Mouse (Mus musculus) heart, embryonic 10.5 days (tissue): ENCODE results near the gene Cnfn. TPM values are rescaled to one million over a fixed set of nuclear protein-coding genes. Genes with fewer than 3 reads are reported as not detected.
"Not testable (repeated sequence)": the region's sequence is repeated elsewhere in the genome, so short reads cannot be mapped to it uniquely, and the experiment has no call there.

Source experiments
- DNase-seq: peaks from one replicate; pipeline ENCODE4 v3.0.0-alpha.2; 2017; ENCODE audit warnings: low spot score
- H3K27ac ChIP-seq: fragments of 300-500 bp; sonication (generic); 2 replicates; pipeline ENCODE4 v1.5.1; 2016; ENCODE audit warnings: mild to moderate bottlenecking
- H3K27me3 ChIP-seq: fragments of 300-500 bp; sonication (generic); 2 replicates; pipeline ENCODE4 v1.6.1; 2016; ENCODE audit warnings: mild to moderate bottlenecking; ENCODE audit not compliant: poor library complexity, insufficient read depth, severe bottlenecking
- H3K36me3 ChIP-seq: fragments of 300-500 bp; sonication (generic); 2 replicates; pipeline ENCODE4 v1.6.1; 2016; ENCODE audit warnings: mild to moderate bottlenecking, moderate library complexity
- H3K4me1 ChIP-seq: fragments of 300-500 bp; sonication (generic); 2 replicates; pipeline ENCODE4 v1.6.1; 2016; ENCODE audit warnings: mild to moderate bottlenecking
- H3K4me3 ChIP-seq: fragments of 300-500 bp; sonication (generic); 2 replicates; pipeline ENCODE4 v1.5.1; 2016; ENCODE audit warnings: mild to moderate bottlenecking, moderate library complexity
- H3K9me3 ChIP-seq: fragments of 300-500 bp; sonication (generic); 2 replicates; pipeline ENCODE4 v1.6.1; 2016; ENCODE audit warnings: mild to moderate bottlenecking, moderate library complexity
- WGBS: fragments of 180-500 bp; shearing (Covaris S2); methylation state at CpG from one replicate; pipeline ENCODE4 v1.1.7; 2016; 5-methylcytosine and 5-hydroxymethylcytosine counted together
- polyA plus RNA-seq: library from polyadenylated mRNA; unstranded; fragments of >200 nt; fragmentation: Nextera tagmentation; extraction: Ambion mirVana; gene quantifications from 2 replicates; pipeline ENCODE4 v1.2.1, GENCODE M21; 2016

Gene Cnfn
- not detected in 2 replicates for polyA plus RNA-seq

DNA sequence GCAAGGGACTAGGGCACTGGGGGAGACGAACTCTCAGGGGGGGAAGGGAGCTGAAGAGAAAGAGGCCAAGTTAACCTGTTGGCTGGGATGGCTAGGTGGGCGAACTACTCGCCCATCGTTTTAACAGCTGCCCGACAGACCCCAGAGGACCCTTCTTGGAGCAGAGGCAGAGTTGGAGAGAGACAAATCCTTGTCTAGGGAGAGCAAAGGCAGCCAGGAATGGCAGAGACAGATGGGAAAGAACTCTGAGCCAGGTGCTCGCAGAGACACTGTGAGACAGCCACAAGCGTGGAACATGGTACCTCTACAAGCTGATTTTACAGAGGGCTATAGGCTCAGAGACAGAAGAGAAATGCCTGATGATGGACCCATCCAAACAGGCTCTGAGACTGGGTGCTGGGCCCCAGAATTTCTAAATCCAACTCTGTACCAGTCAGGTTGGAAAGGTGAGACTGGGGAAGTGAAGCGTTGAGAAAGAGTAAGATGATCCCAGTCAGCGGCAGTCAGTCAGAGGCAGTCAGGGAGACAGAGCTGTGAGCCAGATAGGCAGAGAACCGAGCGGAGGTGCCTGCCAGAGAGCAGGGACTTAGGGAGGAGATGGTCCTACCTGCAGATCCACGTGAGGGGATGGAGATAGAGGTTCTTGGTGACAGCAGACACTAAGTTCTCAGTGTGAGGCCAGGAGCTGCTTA, at the start of gene Cnfn:
TSS of gene Cnfn (minus strand) at position 667 of the 692 bp plus-strand sequence.
- H3K9me3 ChIP-seq = no peaks in the 10 kb centered on the region
- H3K4me1 ChIP-seq = peaks cover 8% of the 10 kb centered on the region; the same call in 1 of the 2 replicates
- 44% methylated on average over 12 of the region's 12 CpGs for WGBS
- peaks cover 65% of the 10 kb centered on the region for H3K27me3 ChIP-seq
- H3K27ac ChIP-seq = no peak within 1 kb of the TSS
- H3K36me3 ChIP-seq = peaks cover 3% of the 10 kb centered on the region
- H3K4me3 ChIP-seq = no peak within 1 kb of the TSS
- no peak for DNase-seq

DNA sequence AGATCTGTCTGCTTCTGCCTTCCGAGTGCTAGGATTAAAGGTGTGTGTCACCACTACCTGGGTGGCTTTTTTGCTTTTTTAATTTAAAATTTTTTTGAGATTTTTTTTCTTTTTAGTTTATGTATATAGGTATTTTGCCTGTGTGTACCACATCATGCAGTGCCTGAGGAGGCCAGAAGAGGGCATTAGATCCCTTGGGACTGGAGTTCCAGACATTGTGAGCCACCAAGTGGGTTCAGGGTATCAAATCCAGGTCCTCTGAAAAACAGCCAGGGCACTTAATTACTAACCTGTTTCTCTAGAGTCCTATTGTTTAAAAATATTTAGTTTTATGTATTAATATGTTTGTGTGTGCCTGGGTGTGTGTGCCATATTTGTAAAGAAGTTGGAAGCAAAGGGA, 48.1 kb upstream of the Cnfn start:
- 50% methylated on average over 1 of the region's 1 CpGs for WGBS
- DNase-seq = no peak

DNA sequence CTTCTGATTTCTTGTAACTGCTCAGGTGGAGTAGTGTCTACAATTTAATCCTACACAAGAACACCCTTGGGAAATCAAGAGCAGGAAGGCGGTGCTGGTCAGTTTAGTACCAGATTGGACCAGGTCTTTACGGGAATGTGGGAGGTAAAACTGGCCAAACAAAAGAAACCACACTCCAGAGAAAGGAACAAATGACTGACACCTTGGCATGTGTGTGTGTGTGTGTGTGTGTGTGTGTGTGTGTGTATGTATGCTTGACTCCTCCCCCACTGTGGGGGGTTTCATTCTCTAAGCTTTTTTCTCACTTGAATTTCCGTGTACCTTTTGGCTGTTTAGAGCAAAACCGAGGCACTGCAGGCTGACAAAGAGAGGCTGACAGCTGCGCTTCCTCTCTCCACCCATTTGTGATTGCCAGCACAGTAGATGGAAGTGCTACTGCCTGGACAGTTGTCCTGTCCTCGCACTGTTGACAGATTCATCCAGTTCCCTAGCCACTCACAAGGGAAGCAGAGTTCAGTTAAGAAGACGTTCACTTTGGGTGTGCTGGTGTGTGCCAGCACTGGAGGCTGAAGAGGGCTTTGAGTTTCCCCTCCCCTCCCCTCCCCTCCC, 43.4 kb upstream of the Cnfn start, which contains the start of gene Cxcl17:
TSS of gene Cxcl17 (minus strand) at position 54 of the 609 bp plus-strand sequence.
- peak; percentile 67 for DNase-seq
- H3K27ac ChIP-seq = no peak within 1 kb of the TSS
- H3K36me3 ChIP-seq = no peaks in the 10 kb centered on the region
- H3K4me3 ChIP-seq = no peak within 1 kb of the TSS
- no peaks in the 10 kb centered on the region for H3K4me1 ChIP-seq
- no peaks in the 10 kb centered on the region for H3K9me3 ChIP-seq
- WGBS = 44% methylated on average over 7 of the region's 7 CpGs
- H3K27me3 ChIP-seq = no peaks in the 10 kb centered on the region

More for the DNA sequence above, 48.1 kb upstream of the Cnfn start:
- no peaks in the 10 kb centered on the region for H3K9me3 ChIP-seq
- H3K4me1 ChIP-seq = no peaks in the 10 kb centered on the region
- H3K27me3 ChIP-seq = peaks cover 14% of the 10 kb centered on the region
- no peak overlapping the region for H3K27ac ChIP-seq
- no peaks in the 10 kb centered on the region for H3K36me3 ChIP-seq
- no peak overlapping the region for H3K4me3 ChIP-seq

DNA sequence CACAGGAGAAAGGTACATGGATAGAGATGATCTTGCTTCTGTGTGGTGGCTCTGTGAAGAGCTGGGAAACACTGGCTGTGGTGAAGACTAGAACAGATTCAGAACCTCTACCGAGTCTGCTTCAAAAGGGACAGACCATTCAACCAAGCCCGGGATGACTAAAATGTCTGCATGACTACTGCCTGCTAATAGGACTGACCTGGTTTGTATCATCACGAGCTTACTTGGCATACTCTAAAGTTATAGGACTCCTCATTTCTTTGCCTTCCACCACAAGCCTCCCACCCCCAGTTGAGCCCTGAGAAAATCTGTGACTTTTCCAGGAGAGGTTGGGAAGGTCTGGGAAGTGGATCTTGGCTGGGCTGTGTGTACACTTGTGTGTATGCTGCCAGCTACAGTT, 42.3 kb upstream of the Cnfn start:
- WGBS = 78% methylated on average over 3 of the region's 3 CpGs
- peak; percentile 62 for DNase-seq

DNA sequence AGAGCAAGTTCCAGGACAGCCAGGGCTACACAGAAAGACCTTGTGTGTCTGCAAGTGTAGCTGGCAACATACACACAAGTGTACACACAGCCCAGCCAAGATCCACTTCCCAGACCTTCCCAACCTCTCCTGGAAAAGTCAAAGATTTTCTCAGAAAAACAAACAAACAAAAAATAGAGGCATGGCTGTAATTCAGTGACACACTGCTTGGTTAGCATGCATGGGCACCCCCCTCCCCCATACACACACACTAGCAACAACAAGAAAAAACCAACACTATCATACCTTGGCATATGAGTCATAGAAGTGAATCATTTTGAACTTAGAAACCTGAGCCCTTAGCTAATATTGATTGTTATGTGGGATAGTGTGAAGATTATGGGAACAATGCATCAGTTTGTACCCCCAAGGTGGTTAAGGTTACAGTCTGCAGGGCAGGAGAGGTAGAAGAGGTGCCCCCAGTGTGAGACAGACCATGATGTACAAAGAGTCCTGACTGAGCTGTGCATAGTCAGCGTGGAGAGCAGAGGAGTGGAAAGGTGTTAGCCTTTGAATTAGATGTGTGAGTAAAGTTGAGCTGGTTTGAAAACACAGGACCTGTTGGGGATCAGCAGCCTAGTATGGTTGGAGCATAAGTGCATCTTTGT, 41.6 kb upstream of the Cnfn start:
- Histone ChIP-seq H3K36me3 (no peaks in the 10 kb centered on the region), H3K27me3 (no peaks in the 10 kb centered on the region), H3K9me3 (no peaks in the 10 kb centered on the region), H3K4me3 (no peak overlapping the region), H3K27ac (no peak overlapping the region), H3K4me1 (no peaks in the 10 kb centered on the region)
- DNase-seq = no peak
- WGBS = 81% methylated on average over 1 of the region's 1 CpGs

More for the DNA sequence above, 42.3 kb upstream of the Cnfn start:
- H3K4me1 ChIP-seq = no peaks in the 10 kb centered on the region
- no peaks in the 10 kb centered on the region for H3K27me3 ChIP-seq
- H3K27ac ChIP-seq = no peak overlapping the region
- no peak overlapping the region for H3K4me3 ChIP-seq
- H3K36me3 ChIP-seq = no peaks in the 10 kb centered on the region
- no peaks in the 10 kb centered on the region for H3K9me3 ChIP-seq

DNA sequence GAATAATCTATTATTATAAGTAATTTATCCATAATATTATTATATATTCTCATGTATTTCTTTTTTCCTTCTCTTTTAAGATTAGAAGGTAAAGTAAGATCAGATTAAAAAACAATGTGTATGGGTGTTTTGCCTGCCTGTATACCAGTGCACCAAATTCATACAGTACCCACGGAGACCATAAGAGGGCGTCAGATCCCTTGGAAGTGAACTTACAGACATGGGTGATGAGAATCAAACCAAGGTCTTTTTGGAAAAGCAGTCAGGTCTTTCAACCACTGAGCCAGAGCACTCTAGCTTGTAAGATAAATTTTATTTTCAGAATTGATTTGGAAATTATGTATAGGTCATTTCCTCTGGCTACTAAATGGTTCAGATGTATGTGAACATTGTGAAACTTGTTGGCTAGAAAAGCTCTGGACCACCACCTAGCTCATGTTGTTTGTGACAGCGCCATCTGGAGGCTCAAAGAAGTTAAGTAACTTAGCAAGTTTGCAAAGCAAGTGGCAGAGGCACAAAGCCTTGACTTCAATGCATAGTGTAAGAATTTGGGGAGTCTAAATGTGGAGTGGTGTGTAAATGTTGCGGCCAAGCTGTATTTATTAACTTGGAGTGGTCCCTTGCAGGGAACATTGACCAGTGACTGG, 39.7 kb upstream of the Cnfn start:
- WGBS = 44% methylated on average over 4 of the region's 4 CpGs
- Histone ChIP-seq H3K4me3 (no peak overlapping the region), H3K36me3 (no peaks in the 10 kb centered on the region), H3K4me1 (no peaks in the 10 kb centered on the region), H3K27me3 (no peaks in the 10 kb centered on the region), H3K9me3 (no peaks in the 10 kb centered on the region), H3K27ac (no peak overlapping the region)
- DNase-seq = peak; percentile 50

DNA sequence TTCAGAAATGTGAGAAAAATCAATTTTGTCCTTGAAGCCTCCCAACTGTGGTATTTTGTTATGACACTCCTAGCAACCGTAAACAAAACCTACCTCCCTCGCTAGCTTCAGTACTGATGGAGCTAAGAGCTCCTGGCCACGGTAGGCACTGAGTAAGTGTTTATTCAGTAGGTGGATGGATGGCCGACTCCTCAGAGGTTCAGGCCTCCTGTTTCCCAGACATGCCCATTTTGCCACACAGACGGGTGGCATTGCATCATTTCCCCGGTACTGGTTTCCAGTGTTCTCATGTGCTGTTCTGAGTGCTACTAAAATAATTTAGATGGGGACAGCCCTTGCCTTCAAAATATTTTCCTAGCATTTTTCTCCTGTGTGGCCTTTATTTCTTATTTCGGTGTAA, 36.9 kb upstream of the Cnfn start:
- no peak overlapping the region for H3K27ac ChIP-seq
- H3K27me3 ChIP-seq = no peaks in the 10 kb centered on the region
- H3K4me1 ChIP-seq = 0 out of 2 replicates have a peak, but pooled peaks cover 3% of the 10 kb centered on the region
- no peaks in the 10 kb centered on the region for H3K9me3 ChIP-seq
- no peaks in the 10 kb centered on the region for H3K36me3 ChIP-seq
- no peak overlapping the region for H3K4me3 ChIP-seq
- 84% methylated on average over 7 of the region's 7 CpGs for WGBS
- no peak for DNase-seq

DNA sequence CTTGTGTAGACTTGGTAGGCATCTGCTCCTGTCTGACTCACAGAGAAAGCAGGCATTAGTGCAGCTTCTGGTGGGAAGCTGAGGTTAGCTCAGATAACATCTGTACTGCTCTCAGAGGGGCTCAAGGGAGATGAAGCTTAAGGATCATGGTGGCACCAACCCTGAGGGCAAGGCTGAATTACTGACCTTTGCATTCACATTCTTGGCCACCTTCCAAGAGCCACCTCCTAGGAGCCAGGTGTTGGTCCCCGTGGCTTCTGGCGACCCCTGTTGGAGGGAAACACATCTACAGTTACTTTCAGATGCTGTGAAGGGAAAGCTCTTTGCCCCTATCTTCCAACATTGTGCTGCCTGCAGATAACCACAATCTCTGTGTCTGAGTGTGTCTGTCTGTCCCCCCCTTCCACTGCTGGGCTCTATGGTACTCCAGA, 33.2 kb upstream of the Cnfn start:
- no peaks in the 10 kb centered on the region for H3K36me3 ChIP-seq
- 0% methylated on average over 2 of the region's 2 CpGs for WGBS
- H3K4me3 ChIP-seq = no peak overlapping the region
- peak; percentile 74 for DNase-seq
- no peaks in the 10 kb centered on the region for H3K27me3 ChIP-seq
- 0 out of 2 replicates have a peak, but pooled peaks cover 3% of the 10 kb centered on the region for H3K4me1 ChIP-seq
- H3K27ac ChIP-seq = no peak overlapping the region
- H3K9me3 ChIP-seq = no peaks in the 10 kb centered on the region

DNA sequence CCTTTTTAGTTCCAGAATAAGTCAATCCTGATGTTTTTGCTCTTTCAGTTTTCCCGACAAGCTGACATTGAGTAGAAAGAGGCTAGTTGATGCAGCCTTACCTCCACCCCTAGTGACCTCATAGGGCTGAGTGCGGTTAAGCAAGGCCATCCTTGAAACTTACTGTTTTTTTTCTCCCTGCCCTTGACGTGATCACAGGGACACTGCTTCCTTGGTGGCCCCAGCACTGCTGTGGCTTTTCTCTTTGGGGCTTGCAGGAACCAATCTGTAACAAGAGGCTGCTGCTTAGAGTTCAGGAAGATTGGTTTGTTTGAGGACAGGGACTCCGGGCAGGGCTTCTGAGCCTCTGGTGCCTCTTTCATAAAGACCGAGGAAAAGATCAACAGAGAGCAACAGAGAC, 32.5 kb upstream of the Cnfn start:
- DNase-seq = no peak
- H3K27ac ChIP-seq = no peak overlapping the region

DNA sequence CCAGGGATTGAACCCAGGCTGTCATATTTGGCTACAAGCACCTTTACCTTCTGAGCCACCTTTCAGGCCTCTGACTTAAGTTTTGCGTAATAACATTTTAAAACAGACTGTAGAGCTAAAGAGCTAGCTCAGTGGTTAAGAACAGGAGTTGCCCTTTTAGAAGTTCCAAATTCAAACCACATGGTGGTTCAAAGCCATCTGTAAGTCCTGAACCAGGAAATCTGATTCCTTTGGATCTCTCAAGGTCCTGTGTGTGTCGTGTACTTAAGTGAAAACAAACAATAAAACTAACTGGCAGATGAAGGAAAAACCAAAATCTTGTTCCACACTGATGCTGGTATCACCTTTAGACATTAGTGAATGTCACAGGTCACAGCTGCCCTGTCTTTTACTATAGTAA, 32.0 kb upstream of the Cnfn start:
- H3K4me1 ChIP-seq = peaks cover 6% of the 10 kb centered on the region
- H3K27me3 ChIP-seq = no peaks in the 10 kb centered on the region
- H3K9me3 ChIP-seq = no peaks in the 10 kb centered on the region
- DNase-seq = no peak
- no peak overlapping the region for H3K27ac ChIP-seq
- 57% methylated on average over 2 of the region's 2 CpGs for WGBS
- no peaks in the 10 kb centered on the region for H3K36me3 ChIP-seq
- H3K4me3 ChIP-seq = no peak overlapping the region

More for the DNA sequence above, 32.5 kb upstream of the Cnfn start:
- Histone ChIP-seq H3K36me3 (no peaks in the 10 kb centered on the region), H3K4me1 (0 out of 2 replicates have a peak, but pooled peaks cover 3% of the 10 kb centered on the region), H3K27me3 (no peaks in the 10 kb centered on the region), H3K4me3 (no peak overlapping the region), H3K9me3 (no peaks in the 10 kb centered on the region)
- 42% methylated on average over 5 of the region's 5 CpGs for WGBS

DNA sequence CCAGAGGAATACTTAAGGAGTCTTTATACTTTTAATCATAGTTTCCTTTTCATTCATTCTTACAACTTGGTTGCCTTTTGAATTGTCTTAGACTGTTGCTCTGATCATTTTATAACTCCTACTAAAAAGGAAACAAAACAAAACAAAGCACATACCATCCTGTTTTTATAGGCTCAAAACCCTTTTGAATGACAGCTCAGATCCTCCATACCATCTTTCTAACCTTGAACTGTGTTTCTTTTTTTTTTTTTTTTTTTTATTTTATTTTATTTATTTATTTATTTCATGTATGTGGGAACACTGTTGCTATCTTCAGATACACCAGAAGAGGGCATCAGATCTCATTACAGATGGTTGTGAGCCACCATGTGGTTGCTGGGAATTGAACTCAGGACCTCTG, 29.5 kb upstream of the Cnfn start:
- H3K4me3 ChIP-seq, H3K36me3 ChIP-seq, DNase-seq, H3K9me3 ChIP-seq, H3K27ac ChIP-seq, H3K27me3 ChIP-seq: not testable (repeated sequence)
- H3K4me1 ChIP-seq = peaks cover 21% of the 10 kb centered on the region

DNA sequence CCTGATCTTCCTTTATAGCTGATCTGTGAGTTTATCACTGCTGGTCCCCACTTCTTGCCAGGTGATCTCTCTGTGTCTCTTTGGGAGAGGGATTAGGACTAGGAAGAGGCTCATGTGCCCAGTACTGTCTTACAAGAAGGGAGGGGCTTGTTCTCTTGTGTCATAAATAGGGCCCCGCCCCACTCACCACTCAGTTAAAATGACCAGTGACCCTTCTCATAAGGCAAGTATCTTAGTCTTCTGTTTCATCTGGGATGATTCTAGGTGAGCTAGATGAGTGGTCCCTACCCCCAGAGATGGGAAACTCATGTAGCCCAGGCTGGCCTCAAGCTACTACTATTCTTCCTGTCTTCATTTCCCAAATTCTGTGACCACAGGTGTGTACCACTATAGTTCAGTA, 29.1 kb upstream of the Cnfn start, which contains the start of gene Lipe:
TSS of gene Lipe (minus strand) at position 101 of the 400 bp plus-strand sequence.
- no peaks in the 10 kb centered on the region for H3K9me3 ChIP-seq
- peaks cover 21% of the 10 kb centered on the region for H3K4me1 ChIP-seq
- no peak within 1 kb of the TSS for H3K27ac ChIP-seq
- DNase-seq = no peak
- no peak within 1 kb of the TSS for H3K4me3 ChIP-seq
- peaks cover 13% of the 10 kb centered on the region; the same call in 1 of the 2 replicates for H3K27me3 ChIP-seq
- 97% methylated on average over 1 of the region's 1 CpGs for WGBS
- H3K36me3 ChIP-seq = no peaks in the 10 kb centered on the region
